Mouse (Mus musculus): ENCODE results near the gene Kif5c. TPM values are rescaled to one million over a fixed set of nuclear protein-coding genes. Genes with fewer than 3 reads are reported as not detected.

Kif5c gene
- 0.25 and 0.65 TPM in 2 replicates for polyA plus RNA-seq (2012; rRNA removed)

DNA sequence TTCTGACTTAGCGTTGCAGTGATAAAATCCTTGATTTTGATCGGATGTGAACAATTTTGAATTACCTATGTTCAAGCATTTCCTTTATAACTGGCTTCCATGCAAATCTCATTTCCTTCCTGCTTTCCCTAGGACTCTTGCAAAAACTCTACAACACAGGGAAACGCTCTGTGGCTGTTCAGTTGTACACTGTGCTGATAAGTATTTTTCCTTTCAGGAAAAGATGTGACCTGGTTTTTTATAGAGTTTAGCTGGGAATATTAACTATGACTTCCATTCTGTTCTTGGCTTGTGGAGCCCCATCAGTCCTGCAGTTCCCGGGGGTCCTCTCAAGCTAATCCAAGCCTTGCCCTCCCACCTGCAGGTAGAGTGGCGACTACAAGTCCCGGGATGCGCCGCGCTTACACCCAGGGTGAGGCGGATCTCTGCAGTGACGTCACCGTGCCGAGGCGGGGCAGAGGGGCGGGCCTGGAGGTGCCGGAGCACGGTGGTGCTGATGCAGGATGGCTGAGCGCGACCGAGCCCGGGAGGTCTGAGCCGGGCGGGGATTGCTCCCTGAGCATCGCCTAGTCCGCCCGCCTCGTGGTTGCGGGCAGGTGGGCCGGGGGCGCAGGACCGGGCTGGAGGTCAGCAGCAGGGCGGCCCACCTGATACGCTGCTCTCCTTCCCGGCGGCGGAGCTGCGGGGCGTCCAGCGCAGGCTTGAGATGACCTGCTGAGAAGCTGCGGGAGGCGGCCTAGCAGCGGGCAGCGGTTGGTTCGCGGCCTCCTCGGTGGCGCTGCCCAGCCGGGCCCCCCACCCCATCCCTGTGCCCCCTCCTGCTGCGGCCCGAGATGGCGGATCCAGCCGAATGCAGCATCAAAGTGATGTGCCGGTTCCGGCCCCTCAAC, at the start of gene Kif5c:
Kif5c (plus strand) TSS at position 470 of the 890 bp plus-strand sequence.
- peaks cover 16% of the 10 kb centered on the region for H3K27me3 ChIP-seq (ENCODE audit: control insufficient read depth, insufficient read depth, low read length)
- peaks cover 5% of the 10 kb centered on the region; the same call in 1 of the 2 replicates for H3K4me1 ChIP-seq (ENCODE audit: control insufficient read depth, insufficient read depth, insufficient read length, low read length)
- H3K27ac ChIP-seq (ENCODE audit: insufficient read depth, low read depth, low read length) = no peak within 1 kb of the TSS
- WGBS = 4% methylated on average over 54 of the region's 54 CpGs
- TF ChIP-seq CTCF (IDR thresholded peaks at IDR 0.05; ENCODE audit: extremely low read depth, insufficient read length, insufficient replicate concordance, low read depth, low read length) (no peak), POLR2A (IDR thresholded peaks at IDR 0.05; ENCODE audit: low read depth, low read length) (no peak)
- H3K4me3 ChIP-seq (ENCODE audit: low read depth, low read length) = peak within 1 kb of the TSS; percentile 71
- no peaks in the 10 kb centered on the region for H3K36me3 ChIP-seq (ENCODE audit: control insufficient read depth, insufficient read depth, low read length)

- H3K36me3 ChIP-seq (ENCODE audit: control insufficient read depth, insufficient read depth, low read length) = no peaks in the 10 kb centered on the region
- WGBS = 60% methylated on average over 16 of the region's 16 CpGs
- TF ChIP-seq POLR2A (IDR thresholded peaks at IDR 0.05; ENCODE audit: low read depth, low read length) = no peak
- TF ChIP-seq CTCF (IDR thresholded peaks at IDR 0.05; ENCODE audit: extremely low read depth, insufficient read length, insufficient replicate concordance, low read depth, low read length) = no peak
Observed at GRCm38 (mm10) chr2:49569862-49570777, 49.0 kb upstream of the Kif5c start.

DNA sequence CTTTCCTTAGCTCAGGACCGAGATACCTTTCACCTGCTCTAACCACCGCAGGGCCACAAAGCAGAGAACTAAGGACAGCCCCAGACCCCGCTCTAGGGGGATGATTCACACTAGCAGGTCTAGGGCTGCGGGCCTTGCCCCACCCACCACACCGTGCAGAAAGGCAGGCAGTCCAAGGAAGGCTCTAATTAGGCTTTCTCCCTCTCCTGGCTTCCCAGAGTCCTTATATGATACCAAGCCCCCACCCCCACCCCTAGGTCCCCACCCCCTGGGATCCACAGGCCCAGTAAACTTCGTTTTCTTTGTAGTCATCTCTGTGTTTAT, 48.4 kb upstream of the Kif5c start:
- Histone ChIP-seq H3K27me3 (ENCODE audit: control insufficient read depth, insufficient read depth, low read length) (no peaks in the 10 kb centered on the region), H3K4me1 (ENCODE audit: control insufficient read depth, insufficient read depth, insufficient read length, low read length) (no peaks in the 10 kb centered on the region), H3K36me3 (ENCODE audit: control insufficient read depth, insufficient read depth, low read length) (no peaks in the 10 kb centered on the region), H3K4me3 (ENCODE audit: low read depth, low read length) (no peak overlapping the region), H3K27ac (ENCODE audit: insufficient read depth, low read depth, low read length) (no peak overlapping the region)
- 51% methylated on average over 6 of the region's 6 CpGs for WGBS
- no peak for TF ChIP-seq POLR2A (IDR thresholded peaks at IDR 0.05; ENCODE audit: low read depth, low read length)
- no peak for TF ChIP-seq CTCF (IDR thresholded peaks at IDR 0.05; ENCODE audit: extremely low read depth, insufficient read length, insufficient replicate concordance, low read depth, low read length)

More at GRCm38 (mm10) chr2:49569862-49570777, 49.0 kb upstream of the Kif5c start:
- Histone ChIP-seq H3K4me3 (ENCODE audit: low read depth, low read length) (no peak overlapping the region), H3K27me3 (ENCODE audit: control insufficient read depth, insufficient read depth, low read length) (no peaks in the 10 kb centered on the region), H3K4me1 (ENCODE audit: control insufficient read depth, insufficient read depth, insufficient read length, low read length) (no peaks in the 10 kb centered on the region), H3K27ac (ENCODE audit: insufficient read depth, low read depth, low read length) (no peak overlapping the region)

GRCm38 (mm10) chr2:49571159-49571920, 47.8 kb upstream of the Kif5c start:
- Histone ChIP-seq H3K4me3 (ENCODE audit: low read depth, low read length) (no peak overlapping the region), H3K4me1 (ENCODE audit: control insufficient read depth, insufficient read depth, insufficient read length, low read length) (no peaks in the 10 kb centered on the region), H3K36me3 (ENCODE audit: control insufficient read depth, insufficient read depth, low read length) (no peaks in the 10 kb centered on the region), H3K27me3 (ENCODE audit: control insufficient read depth, insufficient read depth, low read length) (no peaks in the 10 kb centered on the region), H3K27ac (ENCODE audit: insufficient read depth, low read depth, low read length) (no peak overlapping the region)
- WGBS = 71% methylated on average over 11 of the region's 11 CpGs
- TF ChIP-seq CTCF (IDR thresholded peaks at IDR 0.05; ENCODE audit: extremely low read depth, insufficient read length, insufficient replicate concordance, low read depth, low read length) (no peak), POLR2A (IDR thresholded peaks at IDR 0.05; ENCODE audit: low read depth, low read length) (no peak)

DNA sequence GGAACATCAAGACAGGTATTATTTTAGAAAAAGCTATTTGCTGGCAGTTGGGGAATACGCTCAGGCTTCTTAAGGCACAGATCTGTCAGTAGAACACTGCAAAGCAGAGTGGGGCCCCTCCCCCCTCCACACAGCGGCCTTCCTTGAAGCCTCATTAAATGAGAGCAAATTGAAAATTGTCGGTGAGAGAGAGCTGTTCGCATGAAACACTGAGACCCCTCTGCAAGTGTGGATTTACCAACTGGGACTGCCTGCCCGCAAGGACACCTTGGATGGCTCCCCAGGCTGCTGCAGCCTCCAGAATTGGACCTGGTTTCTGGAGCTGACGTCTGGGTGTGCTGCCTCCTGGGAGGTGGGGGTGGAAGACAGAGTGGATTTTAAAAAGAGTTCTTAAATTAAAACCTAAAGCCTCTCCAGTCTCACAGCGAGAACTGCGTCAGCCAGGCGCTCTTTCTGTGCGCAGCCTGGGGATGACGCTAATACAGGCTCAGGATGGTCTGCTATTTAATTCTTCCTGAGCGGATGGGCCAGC, 46.9 kb upstream of the Kif5c start:
- no peak overlapping the region for H3K27ac ChIP-seq (ENCODE audit: insufficient read depth, low read depth, low read length)
- H3K4me3 ChIP-seq (ENCODE audit: low read depth, low read length) = no peak overlapping the region
- no peak for TF ChIP-seq POLR2A (IDR thresholded peaks at IDR 0.05; ENCODE audit: low read depth, low read length)
- no peak for TF ChIP-seq CTCF (IDR thresholded peaks at IDR 0.05; ENCODE audit: extremely low read depth, insufficient read length, insufficient replicate concordance, low read depth, low read length)
- no peaks in the 10 kb centered on the region for H3K36me3 ChIP-seq (ENCODE audit: control insufficient read depth, insufficient read depth, low read length)
- WGBS = 69% methylated on average over 12 of the region's 12 CpGs
- H3K4me1 ChIP-seq (ENCODE audit: control insufficient read depth, insufficient read depth, insufficient read length, low read length) = no peaks in the 10 kb centered on the region
- H3K27me3 ChIP-seq (ENCODE audit: control insufficient read depth, insufficient read depth, low read length) = no peaks in the 10 kb centered on the region

GRCm38 (mm10) chr2:49572684-49573083, 46.4 kb upstream of the Kif5c start:
- Histone ChIP-seq H3K4me1 (ENCODE audit: control insufficient read depth, insufficient read depth, insufficient read length, low read length) (no peaks in the 10 kb centered on the region), H3K27me3 (ENCODE audit: control insufficient read depth, insufficient read depth, low read length) (no peaks in the 10 kb centered on the region), H3K27ac (ENCODE audit: insufficient read depth, low read depth, low read length) (no peak overlapping the region), H3K36me3 (ENCODE audit: control insufficient read depth, insufficient read depth, low read length) (no peaks in the 10 kb centered on the region), H3K4me3 (ENCODE audit: low read depth, low read length) (no peak overlapping the region)
- TF ChIP-seq CTCF (IDR thresholded peaks at IDR 0.05; ENCODE audit: extremely low read depth, insufficient read length, insufficient replicate concordance, low read depth, low read length) (no peak), POLR2A (IDR thresholded peaks at IDR 0.05; ENCODE audit: low read depth, low read length) (no peak)
- 84% methylated on average over 9 of the region's 9 CpGs for WGBS
